In the genomic region with DNA sequence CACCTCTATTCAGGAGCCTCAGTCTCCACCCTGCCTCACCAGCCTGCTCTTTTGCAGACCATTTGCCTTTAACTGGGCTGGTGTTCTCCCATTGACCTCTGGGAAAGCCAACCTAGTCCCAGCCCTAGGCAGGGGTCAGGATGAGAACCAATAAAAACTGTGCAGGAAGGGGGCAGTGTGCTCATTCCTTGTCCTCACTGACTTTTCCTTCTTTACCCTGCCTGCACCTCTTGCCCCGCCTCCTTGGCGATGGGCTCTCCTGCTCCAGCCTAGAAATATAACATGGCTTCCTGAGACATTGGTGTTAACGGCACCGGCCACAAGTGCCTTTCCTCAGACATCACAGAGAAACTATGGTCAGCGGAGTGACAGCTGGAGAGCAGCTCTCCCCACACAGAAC, we compare ENCODE assay signal across 20 mouse cellular contexts.
A peak's percentile ranks its signal among the peaks of the same experiment; 100 is the strongest.
DNase-seq lines count a peak whose midpoint lies in the region; ATAC-seq lines count a peak whose summit lies in the region.
"Had no signal": no experiment of that assay in that cellular context is flagged by ENCODE, and none has a peak within 500 bp of the region (broad histone marks: within the 10 kb centered on the region; RNA-seq: fewer than 3 reads in every experiment).

No protein-coding gene starts in this region.

- WGBS in midbrain, embryonic 12.5 days, result 52% methylated on average over 5 of the region's 5 CpGs
- 54% methylated on average over 5 of the region's 5 CpGs for WGBS in midbrain, embryonic 15.5 days

- DNase-seq in heart, adult 11 months, result peak; percentile 93
- no peak for DNase-seq in heart, adult 8-10 months (ENCODE audit: low spot score)
- peak; percentile 16 for DNase-seq in ZHBTc4 (ENCODE audit: low read depth, low spot score)
- no peak for DNase-seq in layer of hippocampus, postnatal 36 days
- DNase-seq: adrenal gland, postnatal 10 days; cerebellum, adult 11-12 months; cerebellum, adult 9-10 months; cerebellum, postnatal 25 days; gastrocnemius, postnatal 36 days; heart, adult 18-20 months; heart, postnatal 36 days had no signal

- no peak overlapping the region for H3K4me2 ChIP-seq in midbrain, embryonic 12.5 days (replicated peaks)
- no peak overlapping the region for H3K4me2 ChIP-seq in midbrain, embryonic 15.5 days
- H3K4me2 ChIP-seq: embryonic facial prominence, embryonic 12.5 days; forebrain, embryonic 15.5 days; heart, embryonic 13.5 days; hindbrain, embryonic 15.5 days had no signal

- no peak overlapping the region for H3K27ac ChIP-seq in midbrain, embryonic 12.5 days (replicated peaks)
- no peak overlapping the region for H3K27ac ChIP-seq in midbrain, embryonic 15.5 days
- H3K27ac ChIP-seq: embryonic facial prominence, embryonic 12.5 days; forebrain, embryonic 15.5 days; heart, embryonic 13.5 days; hindbrain, embryonic 15.5 days had no signal

- no peaks in the 10 kb centered on the region for H3K9me3 ChIP-seq in midbrain, embryonic 12.5 days
- no peaks in the 10 kb centered on the region for H3K9me3 ChIP-seq in midbrain, embryonic 15.5 days
- H3K9me3 ChIP-seq: forebrain, embryonic 15.5 days; heart, embryonic 13.5 days; hindbrain, embryonic 15.5 days had no signal

- H3K9ac ChIP-seq in midbrain, embryonic 12.5 days (replicated peaks), result no peak overlapping the region
- no peak overlapping the region for H3K9ac ChIP-seq in midbrain, embryonic 15.5 days
- H3K9ac ChIP-seq: embryonic facial prominence, embryonic 12.5 days; forebrain, embryonic 15.5 days; heart, embryonic 13.5 days; hindbrain, embryonic 15.5 days had no signal

- ATAC-seq in midbrain, embryonic 12.5 days (ENCODE audit: low FRiP score, low read depth), result 0 out of 2 replicates have a peak, but pooled peaks have one; percentile 6
- ATAC-seq in midbrain, embryonic 15.5 days (replicated peaks), result no peak
- ATAC-seq in CD4-positive, CD25-positive, alpha-beta regulatory T cell, adult 4 months, result no peak
- ATAC-seq: forebrain, embryonic 15.5 days; intestine, embryonic 16.5 days; Patski had no signal

- no peaks in the 10 kb centered on the region for H3K4me1 ChIP-seq in midbrain, embryonic 12.5 days
- H3K4me1 ChIP-seq in midbrain, embryonic 15.5 days, result no peaks in the 10 kb centered on the region
- H3K4me1 ChIP-seq: embryonic facial prominence, embryonic 12.5 days; forebrain, embryonic 15.5 days; hindbrain, embryonic 15.5 days had no signal

- no peaks in the 10 kb centered on the region for H3K27me3 ChIP-seq in midbrain, embryonic 12.5 days
- no peaks in the 10 kb centered on the region for H3K27me3 ChIP-seq in midbrain, embryonic 15.5 days (replicated peaks)
- H3K27me3 ChIP-seq: embryonic facial prominence, embryonic 12.5 days; forebrain, embryonic 15.5 days; heart, embryonic 13.5 days; hindbrain, embryonic 15.5 days; Patski had no signal

- H3K36me3 ChIP-seq in midbrain, embryonic 12.5 days, result no peaks in the 10 kb centered on the region
- H3K36me3 ChIP-seq in midbrain, embryonic 15.5 days (replicated peaks), result no peaks in the 10 kb centered on the region
- H3K36me3 ChIP-seq: embryonic facial prominence, embryonic 12.5 days; forebrain, embryonic 15.5 days; heart, embryonic 13.5 days; hindbrain, embryonic 15.5 days had no signal

- H3K4me3 ChIP-seq in midbrain, embryonic 12.5 days, result no peak overlapping the region
- H3K4me3 ChIP-seq in midbrain, embryonic 15.5 days, result no peak overlapping the region
- H3K4me3 ChIP-seq: embryonic facial prominence, embryonic 12.5 days; forebrain, embryonic 15.5 days; heart, embryonic 13.5 days; hindbrain, embryonic 15.5 days had no signal

Comparison
In these comparisons a context has a peak if more than half of its experiments do, and no peak if none do; other contexts are left out.
1. DNase-seq: peak in heart, adult 11 months (single experiment) and ZHBTc4 (single experiment); none in heart, adult 8-10 months (single experiment) and layer of hippocampus, postnatal 36 days (0 of 2).